Mouse (Mus musculus): Measurements from ENCODE around the gene Rhoj.

- TF ChIP-seq MAX (IDR thresholded peaks at IDR 0.05) (no peak), CTCF (IDR thresholded peaks at IDR 0.05; ENCODE audit: control insufficient read depth, insufficient read depth, insufficient read length) (no peak), FOSL1 (IDR thresholded peaks at IDR 0.05; ENCODE audit: insufficient read depth, low read length, poor library complexity, severe bottlenecking) (no peak), CEBPB (IDR thresholded peaks at IDR 0.05; ENCODE audit: low read depth) (no peak), MYOD1 (IDR thresholded peaks at IDR 0.05; ENCODE audit: control insufficient read depth, insufficient read length, low read depth) (no peak)
Observed at GRCm38 (mm10) chr12:75412964-75413363, 104.8 kb downstream of the Rhoj start.
